Mouse (Mus musculus) left cerebral cortex, adult 2 months (tissue): ENCODE results near the gene Fcrl6. TPM values are rescaled to one million over a fixed set of nuclear protein-coding genes. Genes with fewer than 3 reads are reported as not detected.

Experiments used
- DNase-seq, 2 experiments: peaks; one replicate each; pipeline ENCODE4 v3.0.0; 2021 to 2022; ENCODE audit warnings: low spot score in 2 of 2, mixed read lengths in 1 of 2; ENCODE audit errors: extremely low spot score in 1 of 2
- H3K27ac ChIP-seq: fragments of 200-600 bp; 2 replicates; pipeline ENCODE4 v1.8.1; 2022
- H3K4me3 ChIP-seq: fragments of 200-600 bp; 2 replicates; pipeline ENCODE4 v1.8.1; 2022
- CTCF ChIP-seq: fragments of 200-600 bp; IDR thresholded peaks from 2 replicates; pipeline ENCODE4 v1.8.1; 2022; ENCODE audit warnings: antibody characterized with exemption, mild to moderate bottlenecking, moderate library complexity
- intact Hi-C: fragments of 180-260 bp; cut with DNase I; formaldehyde crosslinking; loops from one replicate; pipeline ENCODE4 v1.15.1; 2025
- long read RNA-seq, 2 experiments: library from polyadenylated mRNA; stranded (forward); transcript quantifications; one replicate each; pipeline ENCODE4 v2.0.0; 2021; ENCODE audit warnings: borderline mapping rate in 2 of 2
- total RNA-seq, 2 experiments: library from RNA; stranded (reverse); gene quantifications; 2 replicates each; pipeline ENCODE4 v1.2.3; 2021

Gene Fcrl6
- total RNA-seq: not detected
- long read RNA-seq, experiment 1: 0 reads
- long read RNA-seq, experiment 2: 0 reads

- Histone ChIP-seq H3K4me3 (no peak within 1 kb of the TSS), H3K27ac (no peak within 1 kb of the TSS)
- intact Hi-C loops: no loop called here
- no peak for DNase-seq
- TF ChIP-seq CTCF: no peak
Measured at GRCm38 (mm10) chr1:172602326-172602725, at the start of gene Fcrl6. Gene Fcrl6, minus strand, starts transcription at chr1:172602551.

GRCm38 (mm10) chr1:172651288-172651987 is 49.1 kb upstream of the Fcrl6 start:
- intact Hi-C loops: no loop called here
- no peak overlapping the region for H3K4me3 ChIP-seq
- peak; percentile 1 to 5 for DNase-seq
- no peak overlapping the region for H3K27ac ChIP-seq
- TF ChIP-seq CTCF: no peak

- intact Hi-C loops: no loop called here
- peak; percentile 7 to 29 for DNase-seq
- TF ChIP-seq CTCF: peak; percentile 62
- Histone ChIP-seq H3K27ac (no peak overlapping the region), H3K4me3 (no peak overlapping the region)
Measured at GRCm38 (mm10) chr1:172650519-172651287, 48.4 kb upstream of the Fcrl6 start.

- Histone ChIP-seq H3K27ac (no peak overlapping the region), H3K4me3 (no peak overlapping the region)
- intact Hi-C loops: no loop called here
- TF ChIP-seq CTCF: no peak
- DNase-seq: peak; percentile 0 to 2
Measured at GRCm38 (mm10) chr1:172649396-172649795, 47.0 kb upstream of the Fcrl6 start.

GRCm38 (mm10) chr1:172647236-172647635 is 44.9 kb upstream of the Fcrl6 start:
- DNase-seq: no peak
- Histone ChIP-seq H3K4me3 (no peak overlapping the region), H3K27ac (no peak overlapping the region)
- TF ChIP-seq CTCF: no peak
- intact Hi-C loops: no loop called here

GRCm38 (mm10) chr1:172638781-172639180 is 36.4 kb upstream of the Fcrl6 start:
- DNase-seq: no peak
- intact Hi-C loops: loop anchor here (5.0 kb wide), 1 partner anchor 684 kb away; no protein-coding TSS in a partner anchor

GRCm38 (mm10) chr1:172637801-172638200 is 35.5 kb upstream of the Fcrl6 start:
- TF ChIP-seq CTCF: peak; percentile 23
- intact Hi-C loops: loop anchor here (5.0 kb wide), 1 partner anchor 684 kb away; no protein-coding TSS in a partner anchor
- no peak for DNase-seq
- H3K27ac ChIP-seq: no peak overlapping the region
- no peak overlapping the region for H3K4me3 ChIP-seq

More at GRCm38 (mm10) chr1:172638781-172639180, 36.4 kb upstream of the Fcrl6 start:
- Histone ChIP-seq H3K27ac (no peak overlapping the region), H3K4me3 (no peak overlapping the region)
- no peak for TF ChIP-seq CTCF

GRCm38 (mm10) chr1:172636266-172636665 is 33.9 kb upstream of the Fcrl6 start:
- Histone ChIP-seq H3K4me3 (no peak overlapping the region), H3K27ac (no peak overlapping the region)
- intact Hi-C loops: loop anchor here (5.0 kb wide), 1 partner anchor 686 kb away; no protein-coding TSS in a partner anchor
- DNase-seq: no peak
- TF ChIP-seq CTCF: no peak

GRCm38 (mm10) chr1:172635258-172635657 is 32.9 kb upstream of the Fcrl6 start:
- no peak overlapping the region for H3K4me3 ChIP-seq
- TF ChIP-seq CTCF: no peak
- H3K27ac ChIP-seq: peak overlapping the region; percentile 16; the same call in 1 of the 2 replicates
- DNase-seq: no peak
- intact Hi-C loops: loop anchor here (5.0 kb wide), 1 partner anchor 687 kb away; no protein-coding TSS in a partner anchor

GRCm38 (mm10) chr1:172634136-172634535 is 31.8 kb upstream of the Fcrl6 start:
- H3K4me3 ChIP-seq: no peak overlapping the region
- intact Hi-C loops: loop anchor here (5.0 kb wide), 1 partner anchor 763 kb away; no protein-coding TSS in a partner anchor
- no peak for TF ChIP-seq CTCF
- no peak overlapping the region for H3K27ac ChIP-seq
- DNase-seq: no peak

- intact Hi-C loops: loop anchor here (1.0 to 5.0 kb wide), 4 partner anchors 16 to 765 kb away; no protein-coding TSS in a partner anchor
- Histone ChIP-seq H3K4me3 (peak within 1 kb of the TSS; percentile 86), H3K27ac (peak within 1 kb of the TSS; percentile 92)
- peak; percentile 90 for DNase-seq
- TF ChIP-seq CTCF: peak; percentile 100
Measured at GRCm38 (mm10) chr1:172632451-172633326, 30.3 kb upstream of the Fcrl6 start, which contains the start of gene Dusp23. Gene Dusp23, minus strand, starts transcription at chr1:172632962.
